Mouse (Mus musculus) forebrain, embryonic 13.5 days (tissue): ENCODE measurements at regions not wholly inside any gene's neighbourhood (a gene's known extent, or its start where the extent isn't known, plus 50 kb on each side); places are given as distances from the start of the nearest gene placed in this dataset.
A peak's percentile ranks its signal among the peaks of the same experiment; 100 is the strongest.

Source experiments
- ATAC-seq: fragments of 200-750 bp; cut with Nextera tagmentation; 2 replicates; pipeline ENCODE4 v1.8.0; 2017
- H3K27ac ChIP-seq: fragments of 300-500 bp; sonication (generic); 2 replicates; pipeline ENCODE4 v1.5.1; 2015; ENCODE audit warnings: inconsistent platforms, mild to moderate bottlenecking, moderate library complexity
- H3K27me3 ChIP-seq: fragments of 300-500 bp; sonication (generic); 2 replicates; pipeline ENCODE4 v1.6.1; 2015; ENCODE audit warnings: mild to moderate bottlenecking, inconsistent platforms
- H3K36me3 ChIP-seq: fragments of 300-500 bp; sonication (generic); 2 replicates; pipeline ENCODE4 v1.6.1; 2015; ENCODE audit warnings: mild to moderate bottlenecking, inconsistent platforms; ENCODE audit not compliant: poor library complexity, severe bottlenecking
- H3K4me1 ChIP-seq: fragments of 300-500 bp; sonication (generic); 2 replicates; pipeline ENCODE4 v1.6.1; 2015; ENCODE audit warnings: inconsistent platforms
- H3K4me2 ChIP-seq: fragments of 300-500 bp; sonication (generic); 2 replicates; pipeline ENCODE4 v1.6.1; 2015; ENCODE audit warnings: inconsistent platforms, mild to moderate bottlenecking, moderate library complexity
- H3K4me3 ChIP-seq: fragments of 300-500 bp; sonication (generic); 2 replicates; pipeline ENCODE4 v1.5.1; 2015; ENCODE audit warnings: mild to moderate bottlenecking, inconsistent platforms
- H3K9ac ChIP-seq: fragments of 300-500 bp; sonication (generic); 2 replicates; pipeline ENCODE4 v1.6.1; 2015; ENCODE audit warnings: mild to moderate bottlenecking, inconsistent platforms
- H3K9me3 ChIP-seq: fragments of 300-500 bp; sonication (generic); replicated peaks from 2 replicates; pipeline ENCODE4 v1.6.1; 2016; ENCODE audit warnings: inconsistent platforms
- WGBS: fragments of 180-500 bp; shearing (Covaris S2); methylation state at CpG from one replicate; pipeline ENCODE4 v1.1.7; 2015; 5-methylcytosine and 5-hydroxymethylcytosine counted together

- no peaks in the 10 kb centered on the region for H3K27me3 ChIP-seq
- H3K9me3 ChIP-seq = no peaks in the 10 kb centered on the region
- H3K4me1 ChIP-seq = no peaks in the 10 kb centered on the region
- no peaks in the 10 kb centered on the region for H3K36me3 ChIP-seq
- no peak overlapping the region for H3K4me3 ChIP-seq
- no peak overlapping the region for H3K4me2 ChIP-seq
- H3K9ac ChIP-seq = no peak overlapping the region
- H3K27ac ChIP-seq = no peak overlapping the region
- WGBS = 60% methylated on average over 2 of the region's 2 CpGs
- ATAC-seq = peak; percentile 67; the same call in 1 of the 2 replicates
These were observed 288.8 kb upstream of the 4930550L24Rik start for GRCm38 (mm10) chrX:58620403-58620802.
